Mouse (Mus musculus): Measurements from ENCODE around the gene Btnl2.
A peak's percentile ranks its signal among the peaks of the same experiment; 100 is the strongest.

The Btnl2 gene

GRCm38 (mm10) chr17:34398711-34399393, 44.2 kb downstream of the Btnl2 start, which contains the start of gene BC051142:
Gene BC051142, plus strand, starts transcription at chr17:34398820.
- peak; percentile 54 to 83 for DNase-seq (ENCODE audit: low spot score in 2 of 2)

- peak in 1 of 2 experiments; percentile 8 for DNase-seq (ENCODE audit: low spot score in 2 of 2)
Observed at GRCm38 (mm10) chr17:34399394-34399715, 44.7 kb downstream of the Btnl2 start.

- DNase-seq (ENCODE audit: low spot score in 2 of 2): peak in 1 of 2 experiments; percentile 65
Observed at GRCm38 (mm10) chr17:34411117-34411516, 56.5 kb downstream of the Btnl2 start.
